Mouse (Mus musculus): ENCODE measurements around the gene Gm27179. TPM values are rescaled to one million over a fixed set of nuclear protein-coding genes. Genes with fewer than 3 reads are reported as not detected.

Gm27179 gene
- polyA plus RNA-seq, 1 experiment from 2014 or later = not detected

Other genes starting within 250 kb of the Gm27179 start
- not detected in 2 replicates for gene Synb, start 218.2 kb downstream of the Gm27179 start, polyA plus RNA-seq (2015; fragmentation: Nextera tagmentation; extraction: Ambion mirVana)
- not detected in 2 replicates for gene Gm16867, start 9.2 kb downstream of the Gm27179 start, polyA plus RNA-seq (2015; fragmentation: Nextera tagmentation; extraction: Ambion mirVana)
- 13.3 TPM in 2 replicates for gene Entpd4b, start 42.9 kb upstream of the Gm27179 start, polyA plus RNA-seq (2015; fragmentation: Nextera tagmentation; extraction: Ambion mirVana)

All from lung, embryonic 16.5 days (tissue).